Mouse (Mus musculus) mouse trophoblast stem cell (cell line): ENCODE data around the gene Eif2s3y.

Experiments
- in situ Hi-C, 2 experiments: fragments of 300-500 bp; cut with MseI, MboI; formaldehyde crosslinking; loops; 2 replicates in 1 of 2; 3 replicates in 1 of 2; pipeline ENCODE4 v1.15.1; 2025

The Eif2s3y gene

DNA sequence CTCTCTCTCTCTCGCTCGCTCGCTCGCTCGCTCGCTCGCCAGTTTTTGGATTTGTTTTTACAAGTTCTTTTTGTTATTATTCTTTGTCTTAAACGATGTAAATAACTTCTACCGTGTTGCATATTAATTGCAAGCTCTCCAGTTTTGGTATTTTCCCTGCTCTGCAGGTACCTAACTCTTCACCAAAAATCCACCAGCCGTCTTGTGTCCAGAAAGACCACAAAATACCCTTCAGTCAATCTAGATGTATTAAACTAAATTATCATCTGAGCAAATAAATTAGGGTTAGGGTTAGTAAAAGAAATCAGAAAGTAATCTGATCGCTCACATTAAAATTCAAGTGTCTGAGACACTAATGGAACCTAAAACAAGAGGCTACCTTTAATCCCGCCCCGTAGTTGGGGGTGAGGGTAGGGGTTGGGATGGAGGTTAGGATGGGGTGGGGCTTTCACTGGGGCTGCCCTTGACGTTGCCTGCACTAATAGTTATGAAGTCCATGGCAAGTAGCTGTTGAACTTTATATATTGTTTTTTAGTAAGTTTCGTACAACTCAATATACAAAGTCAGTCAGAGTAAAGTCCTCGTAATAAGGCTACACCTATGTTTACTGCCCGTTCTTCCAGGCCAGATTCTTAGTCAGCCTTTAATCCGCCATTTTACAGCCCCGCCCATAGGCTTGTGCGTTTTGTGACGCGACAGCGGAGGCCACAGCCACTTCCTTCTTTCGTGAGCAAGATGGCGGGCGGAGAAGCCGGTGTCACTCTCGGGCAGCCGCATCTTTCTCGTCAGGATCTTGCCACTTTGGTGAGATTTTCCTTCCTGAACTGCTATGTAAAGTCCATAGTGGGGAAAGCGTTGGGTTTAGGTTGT lies at the start of gene Eif2s3y:
TSS of gene Eif2s3y (plus strand) at position 662 of the 870 bp plus-strand sequence.
- in situ Hi-C loops: no loop called here
